Mouse (Mus musculus): ENCODE data around the gene Nacad. TPM values are rescaled to one million over a fixed set of nuclear protein-coding genes. Genes with fewer than 3 reads are reported as not detected.

Gene Nacad
- polyA plus RNA-seq, 1 experiment from 2014 or later = 1.5 TPM

DNA sequence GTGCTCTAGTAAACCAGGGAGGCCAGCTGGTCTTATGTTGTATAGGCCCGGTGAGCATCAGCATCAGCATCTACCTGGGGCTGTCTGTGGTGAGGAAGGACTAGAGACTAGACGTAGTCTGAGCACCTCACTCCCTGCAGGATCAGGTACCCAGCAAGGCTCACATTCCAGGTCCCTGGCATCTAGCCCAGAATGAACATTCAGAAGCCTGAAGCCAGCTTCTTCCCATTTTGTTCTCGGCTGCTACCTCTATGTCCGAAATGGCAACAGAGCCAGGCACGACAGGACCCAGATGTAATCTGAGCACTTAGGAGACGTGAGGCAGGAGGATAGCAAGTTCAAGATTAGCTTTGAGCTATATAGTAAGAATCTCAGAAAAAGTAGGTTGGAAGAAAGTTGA, 11.0 kb downstream of the Nacad start:
- no peak overlapping the region for H3K4me3 ChIP-seq (replicated peaks)
- no peaks in the 10 kb centered on the region for H3K27me3 ChIP-seq
- ATAC-seq (ENCODE audit: insufficient number of reproducible peaks, insufficient read depth, low FRiP score, low TSS enrichment, low read depth) = no peak
- peaks cover 20% of the 10 kb centered on the region for H3K4me1 ChIP-seq (replicated peaks)
- no peak overlapping the region for H3K9ac ChIP-seq (replicated peaks)
- peaks cover 87% of the 10 kb centered on the region for H3K36me3 ChIP-seq
- 90% methylated on average over 6 of the region's 6 CpGs for WGBS
- no peaks in the 10 kb centered on the region for H3K9me3 ChIP-seq
- H3K27ac ChIP-seq = no peak overlapping the region
- H3K4me2 ChIP-seq = no peak overlapping the region

DNA sequence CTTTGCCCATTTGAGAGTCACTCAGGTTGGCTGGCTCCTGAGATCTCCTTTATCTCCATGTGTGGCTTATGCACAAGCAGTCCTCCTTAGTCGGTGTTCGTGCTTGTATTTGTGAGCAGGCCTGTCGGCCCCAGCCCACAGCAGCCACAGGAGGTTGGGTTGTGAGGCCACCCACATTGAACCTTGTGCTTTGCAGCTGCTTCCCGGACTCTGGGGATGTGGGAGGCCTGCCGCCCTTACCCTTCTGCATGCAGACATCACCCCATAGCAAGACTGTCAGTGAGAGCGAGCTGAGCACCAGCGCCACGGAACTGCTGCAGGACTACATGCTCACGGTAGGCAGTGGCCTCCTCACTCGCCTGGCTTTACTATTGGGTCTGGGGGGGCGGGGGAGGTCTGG, 12.4 kb downstream of the Nacad start:
- Histone ChIP-seq H3K4me3 (replicated peaks) (no peak overlapping the region), H3K4me1 (replicated peaks) (peaks cover 9% of the 10 kb centered on the region; the same call in 1 of the 2 replicates), H3K27me3 (no peaks in the 10 kb centered on the region), H3K27ac (no peak overlapping the region), H3K4me2 (no peak overlapping the region), H3K36me3 (peaks cover 99% of the 10 kb centered on the region), H3K9me3 (no peaks in the 10 kb centered on the region), H3K9ac (replicated peaks) (no peak overlapping the region)
- ATAC-seq (ENCODE audit: insufficient number of reproducible peaks, insufficient read depth, low FRiP score, low TSS enrichment, low read depth) = no peak
- 76% methylated on average over 11 of the region's 11 CpGs for WGBS

- H3K27ac ChIP-seq = no peak overlapping the region
- H3K36me3 ChIP-seq = peaks cover 96% of the 10 kb centered on the region
- no peak overlapping the region for H3K4me3 ChIP-seq (replicated peaks)
- no peak overlapping the region for H3K9ac ChIP-seq (replicated peaks)
- no peaks in the 10 kb centered on the region for H3K9me3 ChIP-seq
- no peaks in the 10 kb centered on the region for H3K4me1 ChIP-seq (replicated peaks)
- no peaks in the 10 kb centered on the region for H3K27me3 ChIP-seq
- H3K4me2 ChIP-seq = no peak overlapping the region
- no peak for ATAC-seq (ENCODE audit: insufficient number of reproducible peaks, insufficient read depth, low FRiP score, low TSS enrichment, low read depth)
- WGBS = 86% methylated on average over 10 of the region's 10 CpGs
Observed at GRCm38 (mm10) chr11:6590933-6591675, 14.7 kb downstream of the Nacad start.

- ATAC-seq (ENCODE audit: insufficient number of reproducible peaks, insufficient read depth, low FRiP score, low TSS enrichment, low read depth) = no peak
- Histone ChIP-seq H3K4me1 (replicated peaks) (no peaks in the 10 kb centered on the region), H3K4me3 (replicated peaks) (no peak overlapping the region), H3K36me3 (peaks cover 96% of the 10 kb centered on the region), H3K27ac (no peak overlapping the region), H3K27me3 (no peaks in the 10 kb centered on the region), H3K9ac (replicated peaks) (no peak overlapping the region), H3K4me2 (no peak overlapping the region), H3K9me3 (no peaks in the 10 kb centered on the region)
- WGBS = 89% methylated on average over 7 of the region's 7 CpGs
Observed at GRCm38 (mm10) chr11:6589838-6590237, 16.0 kb downstream of the Nacad start.

GRCm38 (mm10) chr11:6588295-6588694, 17.6 kb downstream of the Nacad start:
- no peaks in the 10 kb centered on the region for H3K27me3 ChIP-seq
- H3K4me2 ChIP-seq = no peak overlapping the region
- WGBS = 90% methylated on average over 7 of the region's 7 CpGs
- peaks cover 90% of the 10 kb centered on the region for H3K36me3 ChIP-seq
- H3K9ac ChIP-seq (replicated peaks) = no peak overlapping the region
- H3K9me3 ChIP-seq = no peaks in the 10 kb centered on the region
- no peak for ATAC-seq (ENCODE audit: insufficient number of reproducible peaks, insufficient read depth, low FRiP score, low TSS enrichment, low read depth)
- no peak overlapping the region for H3K4me3 ChIP-seq (replicated peaks)
- no peaks in the 10 kb centered on the region for H3K4me1 ChIP-seq (replicated peaks)
- no peak overlapping the region for H3K27ac ChIP-seq

GRCm38 (mm10) chr11:6587249-6587940, 18.5 kb downstream of the Nacad start:
- H3K4me1 ChIP-seq (replicated peaks) = no peaks in the 10 kb centered on the region
- no peak overlapping the region for H3K27ac ChIP-seq
- H3K9me3 ChIP-seq = no peaks in the 10 kb centered on the region
- WGBS = 94% methylated on average over 7 of the region's 7 CpGs
- no peak overlapping the region for H3K4me3 ChIP-seq (replicated peaks)
- H3K36me3 ChIP-seq = peaks cover 81% of the 10 kb centered on the region
- ATAC-seq (ENCODE audit: insufficient number of reproducible peaks, insufficient read depth, low FRiP score, low TSS enrichment, low read depth) = no peak
- H3K27me3 ChIP-seq = no peaks in the 10 kb centered on the region
- H3K9ac ChIP-seq (replicated peaks) = no peak overlapping the region
- no peak overlapping the region for H3K4me2 ChIP-seq

DNA sequence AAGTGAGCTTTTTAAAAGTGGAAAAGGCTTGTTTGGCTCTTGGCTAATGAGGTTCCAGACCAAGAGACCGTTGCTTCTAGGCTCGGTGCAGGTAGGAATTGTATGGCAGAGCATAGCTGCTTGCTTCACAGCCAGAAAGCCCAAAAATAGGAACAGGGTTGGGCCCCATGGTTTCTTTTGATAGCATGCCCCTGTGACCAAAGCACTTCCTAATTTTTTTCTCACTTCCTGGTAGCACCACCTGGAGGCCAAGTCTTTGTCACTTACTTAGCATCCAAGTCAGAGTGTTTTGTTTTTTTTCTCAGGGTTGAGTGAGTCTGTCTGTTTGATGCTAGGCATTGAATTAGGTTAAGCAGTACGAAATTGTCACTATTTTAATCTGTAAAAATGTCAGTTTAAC, 19.2 kb downstream of the Nacad start:
- Histone ChIP-seq H3K4me3 (replicated peaks) (no peak overlapping the region), H3K27ac (no peak overlapping the region), H3K27me3 (no peaks in the 10 kb centered on the region), H3K4me2 (no peak overlapping the region), H3K9me3 (no peaks in the 10 kb centered on the region), H3K9ac (replicated peaks) (no peak overlapping the region), H3K4me1 (replicated peaks) (no peaks in the 10 kb centered on the region), H3K36me3 (peaks cover 76% of the 10 kb centered on the region)
- no peak for ATAC-seq (ENCODE audit: insufficient number of reproducible peaks, insufficient read depth, low FRiP score, low TSS enrichment, low read depth)
- WGBS = 96% methylated on average over 3 of the region's 3 CpGs

GRCm38 (mm10) chr11:6585748-6586147, 20.1 kb downstream of the Nacad start:
- Histone ChIP-seq H3K9me3 (no peaks in the 10 kb centered on the region), H3K27me3 (no peaks in the 10 kb centered on the region), H3K4me2 (no peak overlapping the region), H3K4me3 (replicated peaks) (no peak overlapping the region), H3K4me1 (replicated peaks) (no peaks in the 10 kb centered on the region), H3K9ac (replicated peaks) (no peak overlapping the region), H3K36me3 (peaks cover 72% of the 10 kb centered on the region), H3K27ac (no peak overlapping the region)
- 89% methylated on average over 8 of the region's 8 CpGs for WGBS
- ATAC-seq (ENCODE audit: insufficient number of reproducible peaks, insufficient read depth, low FRiP score, low TSS enrichment, low read depth) = no peak

GRCm38 (mm10) chr11:6581560-6581959, 24.3 kb downstream of the Nacad start:
- 93% methylated on average over 2 of the region's 2 CpGs for WGBS
- Histone ChIP-seq H3K36me3 (peaks cover 51% of the 10 kb centered on the region), H3K9me3 (no peaks in the 10 kb centered on the region), H3K27ac (no peak overlapping the region), H3K27me3 (no peaks in the 10 kb centered on the region), H3K4me1 (replicated peaks) (no peaks in the 10 kb centered on the region), H3K4me3 (replicated peaks) (no peak overlapping the region), H3K4me2 (no peak overlapping the region), H3K9ac (replicated peaks) (no peak overlapping the region)
- ATAC-seq (ENCODE audit: insufficient number of reproducible peaks, insufficient read depth, low FRiP score, low TSS enrichment, low read depth) = no peak

DNA sequence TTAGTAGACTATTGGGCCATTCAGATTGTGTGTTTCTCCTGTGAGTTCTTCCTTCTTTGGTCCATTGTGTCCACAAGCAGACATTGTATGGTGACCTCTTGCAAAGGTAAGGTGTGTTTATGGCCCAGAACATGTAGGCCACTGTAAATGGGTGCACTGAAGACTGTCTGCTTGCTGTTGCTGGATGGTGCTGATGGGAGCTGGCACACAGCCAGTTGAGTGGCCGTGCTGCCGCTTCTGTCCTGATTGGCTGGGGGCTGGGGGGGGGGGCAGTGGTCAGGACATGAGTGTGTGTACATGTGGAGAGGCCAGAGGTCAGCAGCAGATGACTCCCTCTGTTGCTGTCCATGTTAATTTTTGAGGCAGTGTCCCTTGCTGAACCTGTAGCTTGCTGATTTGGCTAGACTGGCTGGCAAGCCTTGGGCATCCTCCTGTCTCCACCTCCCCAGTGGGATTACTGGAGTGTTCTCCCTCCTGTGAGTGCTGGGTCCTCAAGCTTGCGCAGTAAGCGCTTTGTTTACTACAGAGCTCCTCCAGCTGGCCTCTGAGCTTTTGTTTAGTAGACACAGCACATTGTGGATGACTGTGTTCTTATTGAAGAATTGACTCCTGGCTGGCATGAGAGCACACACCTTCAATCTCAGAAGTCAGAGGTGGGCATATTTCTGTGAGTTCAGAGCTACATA, 25.6 kb downstream of the Nacad start:
- no peak overlapping the region for H3K4me3 ChIP-seq (replicated peaks)
- no peak overlapping the region for H3K4me2 ChIP-seq
- H3K27me3 ChIP-seq = no peaks in the 10 kb centered on the region
- no peak overlapping the region for H3K9ac ChIP-seq (replicated peaks)
- no peak overlapping the region for H3K27ac ChIP-seq
- H3K36me3 ChIP-seq = peaks cover 51% of the 10 kb centered on the region
- H3K4me1 ChIP-seq (replicated peaks) = no peaks in the 10 kb centered on the region
- no peak for ATAC-seq (ENCODE audit: insufficient number of reproducible peaks, insufficient read depth, low FRiP score, low TSS enrichment, low read depth)
- 90% methylated on average over 4 of the region's 4 CpGs for WGBS
- no peaks in the 10 kb centered on the region for H3K9me3 ChIP-seq

- no peak overlapping the region for H3K27ac ChIP-seq
- no peak for ATAC-seq (ENCODE audit: insufficient number of reproducible peaks, insufficient read depth, low FRiP score, low TSS enrichment, low read depth)
- H3K9ac ChIP-seq (replicated peaks) = no peak overlapping the region
- no peaks in the 10 kb centered on the region for H3K27me3 ChIP-seq
- peaks cover 46% of the 10 kb centered on the region for H3K36me3 ChIP-seq
- no peaks in the 10 kb centered on the region for H3K9me3 ChIP-seq
- H3K4me3 ChIP-seq (replicated peaks) = no peak overlapping the region
- H3K4me1 ChIP-seq (replicated peaks) = no peaks in the 10 kb centered on the region
- no peak overlapping the region for H3K4me2 ChIP-seq
- 90% methylated on average over 7 of the region's 7 CpGs for WGBS
Observed at GRCm38 (mm10) chr11:6579361-6579760, 26.5 kb downstream of the Nacad start.

Measured in limb, embryonic 12.5 days (tissue).